Mouse (Mus musculus) heart, postnatal 0 days (tissue): ENCODE results near the gene Rps23.

Experiments
- CTCF ChIP-seq: IDR thresholded peaks from 2 replicates; pipeline ENCODE4 v1.5.1; 2016; ENCODE audit warnings: antibody characterized with exemption, control low read depth, low read depth
- EP300 ChIP-seq: IDR thresholded peaks from 2 replicates; pipeline ENCODE4 v1.6.1; 2016; ENCODE audit warnings: antibody characterized with exemption, low read depth

DNA sequence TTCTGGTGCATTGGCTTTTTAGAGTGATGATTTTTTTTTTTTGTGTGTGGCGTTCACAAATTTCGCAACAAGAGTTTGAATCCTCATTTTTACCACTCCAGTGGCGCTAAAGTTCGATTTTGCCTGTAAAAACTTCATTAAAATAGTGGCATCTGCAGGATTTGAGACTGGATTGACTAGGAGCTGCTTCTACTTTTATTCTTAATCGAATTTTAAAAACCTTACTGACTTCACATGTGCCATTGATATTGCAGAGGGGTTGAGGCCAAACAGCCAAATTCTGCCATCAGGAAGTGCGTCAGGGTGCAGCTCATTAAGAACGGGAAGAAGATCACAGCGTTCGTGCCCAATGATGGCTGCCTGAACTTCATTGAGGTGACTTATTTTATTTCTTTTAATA is 1.3 kb downstream of the Rps23 start:
- TF ChIP-seq EP300 = no peak
- TF ChIP-seq CTCF = no peak
